ENCODE assay signal across 23 mouse cellular contexts in genomic region chr10:99221540-99221939, GRCm38 (mm10). TPM values are rescaled to one million over a fixed set of nuclear protein-coding genes. Genes with fewer than 3 reads are reported as not detected.
DNase-seq lines count a peak whose midpoint lies in the region; ATAC-seq lines count a peak whose summit lies in the region.
"Had no signal": no experiment of that assay in that cellular context is flagged by ENCODE, and none has a peak within 500 bp of the region (broad histone marks: within the 10 kb centered on the region; RNA-seq: fewer than 3 reads in every experiment).

No protein-coding gene starts in this region.

- H3K27ac ChIP-seq in midbrain, embryonic 11.5 days (ENCODE audit: low read depth, low read length), result no peak overlapping the region
- H3K27ac ChIP-seq: embryonic facial prominence, embryonic 12.5 days; embryonic facial prominence, embryonic 15.5 days; forebrain, embryonic 15.5 days; heart, embryonic 10.5 days; heart, embryonic 13.5 days; hindbrain, embryonic 12.5 days; hindbrain, embryonic 15.5 days had no signal

- H3K4me2 ChIP-seq in midbrain, embryonic 11.5 days, result no peak overlapping the region
- H3K4me2 ChIP-seq: embryonic facial prominence, embryonic 12.5 days; embryonic facial prominence, embryonic 15.5 days; forebrain, embryonic 15.5 days; heart, embryonic 13.5 days; hindbrain, embryonic 12.5 days; hindbrain, embryonic 15.5 days had no signal

- peak; percentile 95 for ATAC-seq in inflammation-experienced regulatory T-cells, adult 6 months
- no peak for ATAC-seq in midbrain, embryonic 11.5 days (ENCODE audit: low FRiP score)
- ATAC-seq: forebrain, embryonic 15.5 days had no signal

- intact Hi-C loops in heart, postnatal 14 days (cut with DNase I), result no loop called here

- DNase-seq in heart, adult 11 months, result peak; percentile 59
- DNase-seq in heart, postnatal 14 days, result no peak
- DNase-seq in CD4-positive, CD25-positive, alpha-beta regulatory T cell, adult 2 months (ENCODE audit: low read depth, low spot score), result peak; percentile 65
- peak; percentile 37 for DNase-seq in R1 (ENCODE audit: low read depth, low spot score)
- DNase-seq in midbrain, embryonic 11.5 days (ENCODE audit: low spot score, missing footprints), result no peak
- DNase-seq in ovary, postnatal 36 days (ENCODE audit: low spot score), result no peak
- no peak for DNase-seq in gastrocnemius, adult 18-20 months (ENCODE audit: low spot score)
- DNase-seq: adrenal gland, adult 2 months; adrenal gland, postnatal 14 days; cerebellum, adult 11 months; cerebellum, adult 2 months; cerebellum, adult 9-11 months; cerebellum, postnatal 25 days; gastrocnemius, postnatal 10 days; gastrocnemius, postnatal 36 days had no signal

- H3K27me3 ChIP-seq in midbrain, embryonic 11.5 days (ENCODE audit: control insufficient read depth, insufficient read depth, low read length), result no peaks in the 10 kb centered on the region
- H3K27me3 ChIP-seq: embryonic facial prominence, embryonic 12.5 days; embryonic facial prominence, embryonic 15.5 days; forebrain, embryonic 15.5 days; heart, embryonic 13.5 days; hindbrain, embryonic 12.5 days; hindbrain, embryonic 15.5 days had no signal

- no peaks in the 10 kb centered on the region for H3K36me3 ChIP-seq in midbrain, embryonic 11.5 days (ENCODE audit: control insufficient read depth, insufficient read depth, low read length)
- H3K36me3 ChIP-seq: embryonic facial prominence, embryonic 12.5 days; embryonic facial prominence, embryonic 15.5 days; forebrain, embryonic 15.5 days; heart, embryonic 10.5 days; heart, embryonic 13.5 days; hindbrain, embryonic 12.5 days; hindbrain, embryonic 15.5 days had no signal

- no peaks in the 10 kb centered on the region for H3K9me3 ChIP-seq in midbrain, embryonic 11.5 days (ENCODE audit: control insufficient read depth, low read length)
- H3K9me3 ChIP-seq: embryonic facial prominence, embryonic 12.5 days; embryonic facial prominence, embryonic 15.5 days; forebrain, embryonic 15.5 days; heart, embryonic 10.5 days; heart, embryonic 13.5 days; hindbrain, embryonic 12.5 days; hindbrain, embryonic 15.5 days had no signal

- H3K4me1 ChIP-seq in midbrain, embryonic 11.5 days (ENCODE audit: control insufficient read depth, insufficient read depth, low read length), result no peaks in the 10 kb centered on the region
- H3K4me1 ChIP-seq: embryonic facial prominence, embryonic 12.5 days; embryonic facial prominence, embryonic 15.5 days; forebrain, embryonic 15.5 days; heart, embryonic 10.5 days; hindbrain, embryonic 12.5 days; hindbrain, embryonic 15.5 days had no signal

- WGBS in midbrain, embryonic 11.5 days, result 95% methylated on average over 8 of the region's 8 CpGs

- no peak overlapping the region for H3K9ac ChIP-seq in midbrain, embryonic 11.5 days (ENCODE audit: low read length)
- H3K9ac ChIP-seq: embryonic facial prominence, embryonic 12.5 days; embryonic facial prominence, embryonic 15.5 days; forebrain, embryonic 15.5 days; heart, embryonic 13.5 days; hindbrain, embryonic 12.5 days; hindbrain, embryonic 15.5 days had no signal

- H3K4me3 ChIP-seq in midbrain, embryonic 11.5 days (ENCODE audit: low read depth, low read length), result no peak overlapping the region
- H3K4me3 ChIP-seq: embryonic facial prominence, embryonic 12.5 days; embryonic facial prominence, embryonic 15.5 days; forebrain, embryonic 15.5 days; heart, embryonic 10.5 days; heart, embryonic 13.5 days; hindbrain, embryonic 12.5 days; hindbrain, embryonic 15.5 days had no signal

RNA-seq across cellular contexts. Expression of gene Dusp6, which starts 41.5 kb away (rescaled TPM):
- 10 to 100 TPM; 20.9 to 26.1 TPM for total RNA-seq in heart, postnatal 14 days (2021)
- polyA plus RNA-seq in inflammation-experienced regulatory T-cells, adult 6 months (2017; shearing (Covaris generic)), result 10 to 100 TPM; 32.8 to 52.8 (median 41.2) TPM
- polyA plus RNA-seq in midbrain, embryonic 11.5 days (2014; fragmentation: Nextera tagmentation; extraction: Ambion mirVana), result 36.8 and 41.9 TPM in 2 replicates
- total RNA-seq in gastrocnemius, adult 18-20 months (2021), result 10 to 100 TPM in 1 of 2 experiments, 1 to 10 TPM in 1; 7.2 to 12.4 TPM

Comparison
In these comparisons a context has a peak if more than half of its experiments do, and no peak if none do; other contexts are left out.
1. DNase-seq: peak in heart, adult 11 months (single experiment), CD4-positive, CD25-positive, alpha-beta regulatory T cell, adult 2 months (single experiment) and R1 (single experiment); none in heart, postnatal 14 days (0 of 2), midbrain, embryonic 11.5 days (single experiment), ovary, postnatal 36 days (single experiment) and gastrocnemius, adult 18-20 months (single experiment).